Mouse (Mus musculus) liver, adult 2 months (tissue): ENCODE measurements around the gene Cys1. TPM values are rescaled to one million over a fixed set of nuclear protein-coding genes. Genes with fewer than 3 reads are reported as not detected.

Experiments used
- DNase-seq: peaks from one replicate; pipeline ENCODE4 v3.0.0-alpha.2; 2011; ENCODE audit warnings: low read depth, low spot score; ENCODE audit errors: extremely low read depth
- H3K27ac ChIP-seq: fragments of 200-500 bp; replicated peaks from 2 replicates; pipeline ENCODE4 v1.5.1; 2012; ENCODE audit warnings: low read depth, mild to moderate bottlenecking, control low read depth, inconsistent platforms, low read length; ENCODE audit not compliant: insufficient read depth
- H3K27me3 ChIP-seq: fragments of 200-500 bp; 2 replicates; pipeline ENCODE4 v1.6.1; 2012; ENCODE audit warnings: mild to moderate bottlenecking, moderate library complexity, low read length, inconsistent platforms; ENCODE audit not compliant: control insufficient read depth, insufficient read depth
- H3K36me3 ChIP-seq: fragments of 200-500 bp; 2 replicates; pipeline ENCODE4 v1.6.1; 2012; ENCODE audit warnings: low read length, inconsistent platforms; ENCODE audit not compliant: control insufficient read depth, insufficient read depth
- H3K4me1 ChIP-seq: fragments of 200-500 bp; 2 replicates; pipeline ENCODE4 v1.6.1; 2011; ENCODE audit warnings: low read length; ENCODE audit not compliant: control insufficient read depth, insufficient read depth
- H3K4me3 ChIP-seq: fragments of 200-500 bp; 2 replicates; pipeline ENCODE4 v1.5.1; 2011; ENCODE audit warnings: low read depth, mild to moderate bottlenecking, control low read depth, low read length, moderate library complexity; ENCODE audit not compliant: insufficient read depth
- H3K79me2 ChIP-seq: fragments of 200-500 bp; 2 replicates; pipeline ENCODE4 v1.6.1; 2012; ENCODE audit warnings: inconsistent platforms, mild to moderate bottlenecking, low read length, moderate library complexity; ENCODE audit not compliant: control insufficient read depth, insufficient read depth
- H3K9ac ChIP-seq: fragments of 200-500 bp; 2 replicates; pipeline ENCODE4 v1.6.1; 2012; ENCODE audit warnings: low read depth, mild to moderate bottlenecking, control low read depth, inconsistent platforms, low read length
- CTCF ChIP-seq: fragments of 200-500 bp; IDR thresholded peaks from 2 replicates; pipeline ENCODE4 v1.5.1; 2011; ENCODE audit warnings: low read depth, low read length, control low read depth
- POLR2A ChIP-seq: fragments of 200-500 bp; IDR thresholded peaks from 2 replicates; pipeline ENCODE4 v1.6.1; 2011; ENCODE audit warnings: low read length, control low read depth; ENCODE audit not compliant: insufficient read depth; ENCODE audit errors: extremely low read depth
- WGBS: fragments of 180-500 bp; shearing (Covaris S2); methylation state at CpG from one replicate; pipeline ENCODE4 v1.1.7; 2018; 5-methylcytosine and 5-hydroxymethylcytosine counted together
- polyA plus RNA-seq: library from polyadenylated mRNA; depleted of rRNA; stranded (reverse); fragments of >200 nt; gene quantifications from 2 replicates; pipeline ENCODE4 v1.2.3, GENCODE M21; 2012
- total RNA-seq: library from RNA; depleted of rRNA; stranded (reverse); fragments of >200 nt; gene quantifications from 2 replicates; pipeline ENCODE4 v1.2.3, GENCODE M21; 2014

The Cys1 gene
- total and polyA plus RNA-seq, 2 experiments, result 2.8 to 4.3 TPM

DNA sequence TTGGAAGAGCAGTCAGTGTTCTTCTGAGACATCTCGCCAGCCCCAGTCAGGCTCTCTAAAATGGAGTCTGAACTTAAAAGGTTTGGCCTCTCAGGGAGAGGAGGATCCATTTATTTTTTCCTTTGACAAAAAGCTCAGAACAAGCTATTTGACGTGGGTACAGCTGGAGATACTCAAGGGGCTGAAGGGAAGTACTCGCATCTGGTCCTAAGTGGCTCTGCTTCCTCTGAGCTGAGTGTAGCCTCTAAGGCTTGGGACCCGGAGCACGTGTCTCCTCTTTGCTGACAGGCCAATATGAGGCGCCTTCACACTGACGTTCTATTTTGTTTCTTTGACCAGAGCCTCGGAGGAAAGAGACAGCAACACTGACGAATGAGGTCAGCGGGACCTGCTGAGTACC is 18.0 kb upstream of the Cys1 start:
- Histone ChIP-seq H3K4me1 (no peaks in the 10 kb centered on the region), H3K36me3 (no peaks in the 10 kb centered on the region), H3K79me2 (no peaks in the 10 kb centered on the region), H3K4me3 (no peak overlapping the region), H3K27me3 (no peaks in the 10 kb centered on the region), H3K9ac (no peak overlapping the region), H3K27ac (no peak overlapping the region)
- TF ChIP-seq POLR2A (no peak), CTCF (no peak)
- DNase-seq, result no peak
- WGBS, result 84% methylated on average over 10 of the region's 10 CpGs

- Histone ChIP-seq H3K4me1 (no peaks in the 10 kb centered on the region), H3K27ac (no peak overlapping the region), H3K79me2 (no peaks in the 10 kb centered on the region), H3K27me3 (no peaks in the 10 kb centered on the region), H3K4me3 (no peak overlapping the region), H3K36me3 (no peaks in the 10 kb centered on the region), H3K9ac (no peak overlapping the region)
- TF ChIP-seq CTCF (no peak), POLR2A (no peak)
- WGBS, result 87% methylated on average over 3 of the region's 3 CpGs
- no peak for DNase-seq
These were observed 16.9 kb upstream of the Cys1 start for GRCm38 (mm10) chr12:24698514-24698913.

GRCm38 (mm10) chr12:24697484-24698204 is 16.0 kb upstream of the Cys1 start:
- Histone ChIP-seq H3K27me3 (no peaks in the 10 kb centered on the region), H3K79me2 (no peaks in the 10 kb centered on the region), H3K36me3 (no peaks in the 10 kb centered on the region), H3K4me3 (no peak overlapping the region), H3K27ac (no peak overlapping the region), H3K9ac (no peak overlapping the region), H3K4me1 (no peaks in the 10 kb centered on the region)
- peak; percentile 31; the same call in 1 of the 2 replicates for TF ChIP-seq CTCF
- TF ChIP-seq POLR2A, result no peak
- 64% methylated on average over 8 of the region's 8 CpGs for WGBS
- DNase-seq, result peak; percentile 58

GRCm38 (mm10) chr12:24696500-24697483 is 15.2 kb upstream of the Cys1 start:
- TF ChIP-seq POLR2A, result no peak
- peak; percentile 95 for TF ChIP-seq CTCF
- H3K27ac ChIP-seq, result no peak overlapping the region
- no peak overlapping the region for H3K9ac ChIP-seq
- H3K4me1 ChIP-seq, result no peaks in the 10 kb centered on the region
- peak; percentile 65 for DNase-seq
- no peaks in the 10 kb centered on the region for H3K36me3 ChIP-seq
- H3K79me2 ChIP-seq, result no peaks in the 10 kb centered on the region
- H3K27me3 ChIP-seq, result no peaks in the 10 kb centered on the region
- H3K4me3 ChIP-seq, result no peak overlapping the region
- 34% methylated on average over 16 of the region's 16 CpGs for WGBS

- H3K4me3 ChIP-seq, result no peak overlapping the region
- TF ChIP-seq POLR2A (no peak), CTCF (no peak)
- peaks cover 10% of the 10 kb centered on the region for H3K4me1 ChIP-seq
- no peak overlapping the region for H3K27ac ChIP-seq
- no peaks in the 10 kb centered on the region for H3K27me3 ChIP-seq
- DNase-seq, result no peak
- no peaks in the 10 kb centered on the region for H3K79me2 ChIP-seq
- H3K9ac ChIP-seq, result no peak overlapping the region
- 91% methylated on average over 3 of the region's 3 CpGs for WGBS
- no peaks in the 10 kb centered on the region for H3K36me3 ChIP-seq
These were observed 8.7 kb upstream of the Cys1 start for GRCm38 (mm10) chr12:24690351-24690750.
